Mouse (Mus musculus): ENCODE results near the gene Tex47.

The Tex47 gene

DNA sequence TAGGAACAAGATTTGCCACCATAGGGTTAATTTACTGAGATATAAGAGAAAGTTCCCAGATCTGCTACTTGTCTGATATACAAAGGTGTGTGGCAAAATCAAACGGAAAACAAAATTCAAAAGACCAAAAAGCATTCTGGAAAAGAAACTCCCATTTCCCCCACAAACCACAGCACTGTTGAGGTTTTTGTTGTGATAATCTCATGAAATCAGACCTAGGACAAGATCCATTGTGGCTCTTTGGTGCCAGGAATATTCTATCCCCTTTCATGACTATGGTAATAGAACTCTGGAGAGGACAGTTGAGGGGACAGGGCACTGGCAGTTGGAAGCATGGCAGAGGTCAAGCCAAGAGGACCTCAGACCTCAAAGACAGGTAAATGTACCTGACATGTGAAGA, at the start of gene Tex47:
Gene Tex47, plus strand, starts transcription at position 301 of the 400 bp plus-strand sequence.
- no peak for DNase-seq (ENCODE audit: low spot score)

DNA sequence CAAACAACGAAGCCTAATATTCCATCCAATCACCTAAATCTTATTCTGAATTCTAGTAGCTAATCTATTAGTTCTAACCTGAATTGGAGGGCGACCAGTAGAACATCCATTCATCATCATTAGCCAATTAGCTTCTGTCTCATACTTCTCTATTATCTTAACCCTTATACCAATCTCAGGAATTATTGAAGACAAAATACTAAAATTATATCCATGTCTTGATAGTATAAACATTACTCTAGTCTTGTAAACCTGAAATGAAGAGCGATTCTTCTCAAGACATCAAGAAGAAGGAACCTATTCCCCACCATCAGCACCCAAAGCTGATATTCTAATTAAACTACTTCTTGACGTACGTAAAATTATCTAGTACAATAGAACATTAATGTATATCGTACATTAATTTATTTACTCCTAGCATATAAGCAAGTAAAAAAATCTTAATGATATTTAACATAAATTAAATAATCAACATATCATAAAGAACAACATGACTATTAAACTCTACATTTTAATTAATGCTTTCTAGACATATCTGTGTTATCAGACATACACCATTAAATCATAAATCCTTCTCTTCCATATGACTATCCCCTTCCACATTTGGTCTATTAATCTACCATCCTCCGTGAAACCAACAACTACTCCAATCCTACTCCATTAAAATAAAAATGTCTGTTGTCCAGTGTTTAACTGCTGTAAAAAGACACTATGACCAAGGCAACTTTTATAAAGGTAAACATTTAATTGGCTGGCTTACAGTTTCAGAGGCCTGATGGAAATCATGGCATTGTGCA, 27.1 kb upstream of the Tex47 start:
- no peak for DNase-seq (ENCODE audit: low spot score)

DNA sequence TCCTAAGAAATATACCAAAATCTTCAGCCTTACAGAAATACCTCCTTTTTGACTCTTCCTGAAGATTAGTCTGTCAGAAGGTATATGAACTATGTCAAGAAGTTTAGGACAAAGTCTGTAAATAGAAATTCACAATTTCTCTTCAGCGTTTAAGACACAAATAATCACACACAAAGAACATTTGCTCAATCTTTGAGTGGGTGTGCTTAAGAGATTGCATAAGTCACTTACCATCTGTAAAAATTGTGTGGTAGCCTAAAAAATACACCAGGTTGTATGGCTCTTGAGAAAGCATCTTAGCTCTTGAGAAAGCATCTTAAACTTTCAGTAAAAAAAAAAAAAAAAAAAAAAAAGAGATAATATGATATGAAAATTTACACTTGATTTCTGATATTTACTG, 19.6 kb upstream of the Tex47 start:
- no peak for DNase-seq (ENCODE audit: low spot score)

DNA sequence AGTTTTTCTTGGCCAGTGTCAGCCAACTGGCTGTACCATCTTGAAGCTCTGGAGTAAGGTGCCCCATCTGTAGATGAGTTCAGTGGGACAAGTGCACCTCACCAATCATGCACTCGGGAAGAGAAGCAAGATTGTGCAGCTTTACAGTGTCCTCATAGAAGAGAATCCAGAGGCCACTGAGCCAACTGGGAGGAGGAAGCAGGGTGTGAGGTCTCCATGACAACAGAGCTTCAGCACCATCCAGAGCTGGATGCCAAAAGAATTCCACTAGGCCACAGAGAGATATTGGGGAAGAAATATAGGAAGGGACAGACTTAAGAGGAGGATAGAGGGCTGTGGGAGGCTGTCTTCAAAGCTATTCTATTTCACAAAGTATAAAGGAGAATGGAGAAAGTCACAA, 950 bp upstream of the Tex47 start:
- no peak for DNase-seq (ENCODE audit: low spot score)

DNA sequence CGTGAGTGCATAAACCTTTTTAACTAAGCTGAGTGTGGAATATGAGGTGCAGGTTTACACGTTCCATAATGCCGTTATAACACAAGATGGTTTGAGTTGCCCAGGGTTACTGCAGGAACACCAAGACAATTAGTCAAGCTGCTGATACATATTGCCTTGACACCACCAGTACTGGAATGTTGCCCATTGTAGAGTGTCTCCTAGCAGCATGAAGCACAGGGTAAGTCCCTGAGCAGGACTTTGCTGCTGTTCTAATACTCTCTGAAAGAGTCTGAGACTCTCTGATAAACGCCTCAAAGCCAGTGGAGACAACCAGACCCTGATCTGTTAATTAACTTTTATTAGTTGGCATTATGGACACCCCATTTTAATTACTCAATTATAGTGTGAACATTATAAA, 21.7 kb downstream of the Tex47 start:
- no peak for DNase-seq (ENCODE audit: low spot score)

DNA sequence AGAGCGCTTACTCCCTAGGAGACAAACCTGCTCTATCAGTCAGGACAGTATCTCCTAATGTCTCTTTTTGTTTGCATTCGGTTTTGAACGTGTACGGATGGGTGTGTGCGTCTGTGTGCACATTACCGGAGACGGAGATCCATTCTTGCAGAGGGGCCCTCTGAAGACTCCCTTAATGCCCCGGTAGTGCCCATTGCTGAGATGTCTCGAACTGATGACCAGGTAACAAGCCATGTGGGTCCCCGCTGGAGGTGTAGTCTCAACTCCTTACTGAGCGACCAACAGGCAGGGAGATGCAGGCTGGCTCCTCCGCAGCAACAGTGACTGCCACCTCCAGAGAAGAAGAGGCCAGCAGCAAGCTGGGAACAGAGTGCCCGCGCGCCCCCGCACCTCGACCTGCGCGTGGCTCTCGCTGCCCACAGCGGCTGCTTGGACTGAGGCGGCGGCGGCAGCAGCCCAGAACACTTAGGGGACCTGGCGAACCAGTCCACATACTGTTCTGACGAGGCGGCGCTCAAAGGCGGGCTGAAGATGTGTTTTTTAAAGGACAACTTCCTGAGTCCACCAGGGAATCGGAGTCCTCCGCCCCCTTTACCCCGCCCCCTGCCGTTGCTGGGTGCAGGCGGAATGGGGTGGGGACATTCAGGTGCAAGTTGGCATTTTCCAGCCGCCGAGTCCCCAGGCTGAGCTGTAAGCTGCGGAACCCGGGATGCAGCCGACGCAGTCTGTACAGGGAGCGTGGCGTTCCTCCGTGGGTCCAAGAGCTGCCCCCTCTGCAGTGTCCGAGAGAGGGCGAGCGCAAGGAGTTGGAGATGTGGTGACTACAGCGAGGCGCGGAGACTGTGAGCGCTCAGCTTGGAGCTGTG, 40.5 kb downstream of the Tex47 start, which contains the start of gene Zfp804b:
Gene Zfp804b, minus strand, starts transcription at position 612 of the 866 bp plus-strand sequence.
- peak; percentile 12 for DNase-seq (ENCODE audit: low spot score)

DNA sequence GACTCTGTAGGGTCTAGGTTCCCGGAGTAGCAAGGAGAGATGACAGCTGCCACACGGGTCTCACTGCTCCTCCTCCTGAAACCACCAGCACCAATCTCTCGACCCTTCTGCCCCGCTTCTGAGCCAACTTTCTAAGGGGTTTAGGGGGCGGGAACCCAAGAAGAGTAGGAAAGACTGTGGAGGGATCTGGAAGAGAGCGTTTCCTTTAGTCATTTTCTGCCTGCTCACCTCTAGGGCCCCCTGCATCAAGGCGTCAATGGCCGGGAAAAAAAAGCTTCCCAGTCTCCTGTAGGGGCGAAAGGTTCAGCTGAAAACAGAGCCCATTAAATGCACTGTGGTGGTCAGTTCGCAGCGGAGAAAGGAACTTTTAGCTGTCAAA, 41.1 kb downstream of the Tex47 start:
- no peak for DNase-seq (ENCODE audit: low spot score)
